Mouse (Mus musculus) granulocyte monocyte progenitor cell, adult 5-6 weeks (primary cell): ENCODE measurements around the gene Hnrnpm. TPM values are rescaled to one million over a fixed set of nuclear protein-coding genes. Genes with fewer than 3 reads are reported as not detected.

Experiments used
- ATAC-seq: replicated peaks from 2 replicates; pipeline ENCODE4 v1.8.0; 2016; ENCODE audit warnings: mild to moderate bottlenecking, moderate TSS enrichment, inconsistent platforms; ENCODE audit not compliant: poor library complexity, severe bottlenecking
- total RNA-seq, 2 experiments: library from RNA; stranded (forward) in 1 of 2; stranded (reverse) in 1 of 2; fragments of 200-712, 200-1000 nt in 1 of 2; fragments of >200 nt in 1 of 2; fragmentation: Nextera tagmentation in 1 of 2; gene quantifications; 2 replicates each; pipeline ENCODE4 v1.2.3; 2014 to 2017

The Hnrnpm gene
- total RNA-seq, 2 experiments from 2014 or later: 307 to 501 TPM

- ATAC-seq: no peak
Observed at GRCm38 (mm10) chr17:33600831-33601230, 85.8 kb downstream of the Hnrnpm start.

GRCm38 (mm10) chr17:33599836-33600475 lies 86.7 kb downstream of the Hnrnpm start:
- no peak for ATAC-seq

DNA sequence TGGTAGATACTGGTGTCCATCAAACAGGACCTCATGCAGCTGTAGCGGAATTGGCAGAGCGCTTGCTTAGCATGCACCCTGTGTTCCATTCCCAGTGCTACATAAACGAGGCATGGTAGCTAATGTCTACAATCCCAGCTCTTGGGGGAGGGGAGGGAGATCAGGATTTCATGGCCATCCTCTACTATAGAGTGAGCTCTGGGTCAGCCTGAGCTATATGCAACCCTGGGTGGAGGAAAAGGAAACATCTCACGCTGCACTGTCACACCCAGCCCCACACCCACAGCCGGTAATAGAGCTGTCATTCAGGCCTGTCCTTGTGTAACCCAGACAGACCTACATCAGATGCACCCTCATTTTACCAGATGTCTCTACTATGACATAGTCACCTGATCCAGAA lies 88.2 kb downstream of the Hnrnpm start:
- no peak for ATAC-seq

- no peak for ATAC-seq
Observed at GRCm38 (mm10) chr17:33597271-33597670, 89.4 kb downstream of the Hnrnpm start.

Other genes with a start within 250 kb of the Hnrnpm start
- 36.8 and 48.4 TPM in 2 replicates for gene Adamts10, start 162.7 kb downstream of the Hnrnpm start, total RNA-seq (2014; fragmentation: Nextera tagmentation)
- 18.3 and 19.7 TPM in 2 replicates for gene Adamts10, start 162.7 kb downstream of the Hnrnpm start, total RNA-seq (2017)
- gene Myo1f, start 131.2 kb downstream of the Hnrnpm start, total RNA-seq (2014; fragmentation: Nextera tagmentation): 93.6 and 116 TPM in 2 replicates
- 108 and 121 TPM in 2 replicates for gene Myo1f, start 131.2 kb downstream of the Hnrnpm start, total RNA-seq (2017)
- gene Zfp414, start 57.8 kb downstream of the Hnrnpm start, total RNA-seq (2014; fragmentation: Nextera tagmentation): 73.2 and 79.9 TPM in 2 replicates
- 23.1 and 28.2 TPM in 2 replicates for gene Zfp414, start 57.8 kb downstream of the Hnrnpm start, total RNA-seq (2017)
- gene Pram1, start 48.8 kb downstream of the Hnrnpm start, total RNA-seq (2014; fragmentation: Nextera tagmentation): 33.9 TPM in 2 replicates
- gene Pram1, start 48.8 kb downstream of the Hnrnpm start, total RNA-seq (2017): 5.6 and 8.1 TPM in 2 replicates
- gene March2, start 31.8 kb upstream of the Hnrnpm start, total RNA-seq (2014; fragmentation: Nextera tagmentation): 29.5 and 41.2 TPM in 2 replicates
- 20.0 and 22.4 TPM in 2 replicates for gene March2, start 31.8 kb upstream of the Hnrnpm start, total RNA-seq (2017)
- 66.7 and 83.4 TPM in 2 replicates for gene Rab11b, start 73.7 kb upstream of the Hnrnpm start, total RNA-seq (2014; fragmentation: Nextera tagmentation)
- gene Rab11b, start 73.7 kb upstream of the Hnrnpm start, total RNA-seq (2017): 37.9 and 46.4 TPM in 2 replicates
- 13.2 and 22.6 TPM in 2 replicates for gene Angptl4, start 95.0 kb upstream of the Hnrnpm start, total RNA-seq (2014; fragmentation: Nextera tagmentation)
- gene Angptl4, start 95.0 kb upstream of the Hnrnpm start, total RNA-seq (2017): 10.3 and 11.1 TPM in 2 replicates
- 17.5 and 21.0 TPM in 2 replicates for gene Kank3, start 123.7 kb upstream of the Hnrnpm start, total RNA-seq (2014; fragmentation: Nextera tagmentation)
- gene Kank3, start 123.7 kb upstream of the Hnrnpm start, total RNA-seq (2017): 5.3 and 5.5 TPM in 2 replicates
- 3,502 and 3,517 TPM in 2 replicates for gene Rps28, start 137.7 kb upstream of the Hnrnpm start, total RNA-seq (2014; fragmentation: Nextera tagmentation)
- 2,416 and 2,576 TPM in 2 replicates for gene Rps28, start 137.7 kb upstream of the Hnrnpm start, total RNA-seq (2017)
- 282 and 300 TPM in 2 replicates for gene Ndufa7, start 137.7 kb upstream of the Hnrnpm start, total RNA-seq (2014; fragmentation: Nextera tagmentation)
- 133 and 200 TPM in 2 replicates for gene Ndufa7, start 137.7 kb upstream of the Hnrnpm start, total RNA-seq (2017)
- gene Cd320, start 156.2 kb upstream of the Hnrnpm start, total RNA-seq (2014; fragmentation: Nextera tagmentation): 21.9 and 35.5 TPM in 2 replicates
- gene Cd320, start 156.2 kb upstream of the Hnrnpm start, total RNA-seq (2017): 20.3 and 31.3 TPM in 2 replicates
- gene Gm7029, start 187.0 kb upstream of the Hnrnpm start, total RNA-seq (2014; fragmentation: Nextera tagmentation): not detected in 2 replicates
- gene Gm7029, start 187.0 kb upstream of the Hnrnpm start, total RNA-seq (2017): not detected in 2 replicates
- gene Kifc1, start 203.8 kb upstream of the Hnrnpm start, total RNA-seq (2014; fragmentation: Nextera tagmentation): 9.5 and 13.9 TPM in 2 replicates
- 31.3 and 35.8 TPM in 2 replicates for gene Kifc1, start 203.8 kb upstream of the Hnrnpm start, total RNA-seq (2017)
- gene Platr17, start 218.3 kb upstream of the Hnrnpm start, total RNA-seq (2014; fragmentation: Nextera tagmentation): 0.98 and 1.4 TPM in 2 replicates
- gene Platr17, start 218.3 kb upstream of the Hnrnpm start, total RNA-seq (2017): 0.46 TPM in 1 of 2 replicates, not detected in the other
- 44.7 and 55.1 TPM in 2 replicates for gene Daxx, start 222.6 kb upstream of the Hnrnpm start, total RNA-seq (2014; fragmentation: Nextera tagmentation)
- 22.4 and 40.6 TPM in 2 replicates for gene Daxx, start 222.6 kb upstream of the Hnrnpm start, total RNA-seq (2017)
- 68.2 and 76.8 TPM in 2 replicates for gene Tapbp, start 229.0 kb upstream of the Hnrnpm start, total RNA-seq (2014; fragmentation: Nextera tagmentation)
- gene Tapbp, start 229.0 kb upstream of the Hnrnpm start, total RNA-seq (2017): 48.0 and 57.7 TPM in 2 replicates
- gene Zbtb22, start 229.0 kb upstream of the Hnrnpm start, total RNA-seq (2014; fragmentation: Nextera tagmentation): 11.9 and 22.0 TPM in 2 replicates
- gene Zbtb22, start 229.0 kb upstream of the Hnrnpm start, total RNA-seq (2017): 16.8 and 23.9 TPM in 2 replicates
- 44.6 and 78.3 TPM in 2 replicates for gene Rgl2, start 242.7 kb upstream of the Hnrnpm start, total RNA-seq (2014; fragmentation: Nextera tagmentation)
- gene Rgl2, start 242.7 kb upstream of the Hnrnpm start, total RNA-seq (2017): 35.5 and 35.8 TPM in 2 replicates